Mouse (Mus musculus): ENCODE measurements around the gene Sdk2. TPM values are rescaled to one million over a fixed set of nuclear protein-coding genes. Genes with fewer than 3 reads are reported as not detected.

Gene Sdk2
- polyA plus RNA-seq, 1 experiment from 2014 or later: 0.66 TPM

GRCm38 (mm10) chr11:113985826-113986416 is 80.9 kb downstream of the Sdk2 start:
- no peak for TF ChIP-seq CTCF (IDR thresholded peaks at IDR 0.05; ENCODE audit: low read depth)
- Histone ChIP-seq H3K27ac (ENCODE audit: low read depth, low read length) (no peak overlapping the region), H3K36me3 (ENCODE audit: control insufficient read depth, insufficient read depth) (no peaks in the 10 kb centered on the region), H3K9me3 (ENCODE audit: control insufficient read depth) (no peaks in the 10 kb centered on the region), H3K4me3 (ENCODE audit: low read depth, low read length) (no peak overlapping the region), H3K27me3 (replicated peaks; ENCODE audit: control insufficient read depth, insufficient read depth, low read length) (no peaks in the 10 kb centered on the region), H3K4me1 (replicated peaks; ENCODE audit: control insufficient read depth, insufficient read depth, low read length) (no peaks in the 10 kb centered on the region), H3K9ac (ENCODE audit: low read depth, low read length) (no peak overlapping the region), H3K4me2 (replicated peaks; ENCODE audit: low read depth) (no peak overlapping the region)
- WGBS: 37% methylated on average over 5 of the region's 5 CpGs
- ATAC-seq: no peak

GRCm38 (mm10) chr11:113981732-113982503 is 84.9 kb downstream of the Sdk2 start:
- no peaks in the 10 kb centered on the region for H3K36me3 ChIP-seq (ENCODE audit: control insufficient read depth, insufficient read depth)
- H3K4me2 ChIP-seq (replicated peaks; ENCODE audit: low read depth): no peak overlapping the region
- H3K27ac ChIP-seq (ENCODE audit: low read depth, low read length): no peak overlapping the region
- no peak for TF ChIP-seq CTCF (IDR thresholded peaks at IDR 0.05; ENCODE audit: low read depth)
- ATAC-seq: no peak
- no peak overlapping the region for H3K4me3 ChIP-seq (ENCODE audit: low read depth, low read length)
- WGBS: 42% methylated on average over 7 of the region's 7 CpGs
- H3K4me1 ChIP-seq (replicated peaks; ENCODE audit: control insufficient read depth, insufficient read depth, low read length): no peaks in the 10 kb centered on the region
- H3K9ac ChIP-seq (ENCODE audit: low read depth, low read length): no peak overlapping the region
- no peaks in the 10 kb centered on the region for H3K27me3 ChIP-seq (replicated peaks; ENCODE audit: control insufficient read depth, insufficient read depth, low read length)
- H3K9me3 ChIP-seq (ENCODE audit: control insufficient read depth): no peaks in the 10 kb centered on the region

- H3K4me1 ChIP-seq (replicated peaks; ENCODE audit: control insufficient read depth, insufficient read depth, low read length): no peaks in the 10 kb centered on the region
- TF ChIP-seq CTCF (IDR thresholded peaks at IDR 0.05; ENCODE audit: low read depth): no peak
- H3K9me3 ChIP-seq (ENCODE audit: control insufficient read depth): no peaks in the 10 kb centered on the region
- no peaks in the 10 kb centered on the region for H3K36me3 ChIP-seq (ENCODE audit: control insufficient read depth, insufficient read depth)
- 76% methylated on average over 6 of the region's 6 CpGs for WGBS
- no peak overlapping the region for H3K4me3 ChIP-seq (ENCODE audit: low read depth, low read length)
- H3K27ac ChIP-seq (ENCODE audit: low read depth, low read length): no peak overlapping the region
- ATAC-seq: no peak
- no peak overlapping the region for H3K9ac ChIP-seq (ENCODE audit: low read depth, low read length)
- no peaks in the 10 kb centered on the region for H3K27me3 ChIP-seq (replicated peaks; ENCODE audit: control insufficient read depth, insufficient read depth, low read length)
- no peak overlapping the region for H3K4me2 ChIP-seq (replicated peaks; ENCODE audit: low read depth)
Observed at GRCm38 (mm10) chr11:113981088-113981487, 85.8 kb downstream of the Sdk2 start.

GRCm38 (mm10) chr11:113978318-113978717 is 88.5 kb downstream of the Sdk2 start:
- no peak for ATAC-seq
- 98% methylated on average over 12 of the region's 12 CpGs for WGBS

GRCm38 (mm10) chr11:113975667-113975970 is 91.2 kb downstream of the Sdk2 start:
- Histone ChIP-seq H3K27ac (ENCODE audit: low read depth, low read length) (no peak overlapping the region), H3K9ac (ENCODE audit: low read depth, low read length) (no peak overlapping the region), H3K4me3 (ENCODE audit: low read depth, low read length) (no peak overlapping the region), H3K36me3 (ENCODE audit: control insufficient read depth, insufficient read depth) (no peaks in the 10 kb centered on the region), H3K27me3 (replicated peaks; ENCODE audit: control insufficient read depth, insufficient read depth, low read length) (no peaks in the 10 kb centered on the region), H3K9me3 (ENCODE audit: control insufficient read depth) (no peaks in the 10 kb centered on the region), H3K4me2 (replicated peaks; ENCODE audit: low read depth) (no peak overlapping the region), H3K4me1 (replicated peaks; ENCODE audit: control insufficient read depth, insufficient read depth, low read length) (no peaks in the 10 kb centered on the region)
- TF ChIP-seq CTCF (IDR thresholded peaks at IDR 0.05; ENCODE audit: low read depth): no peak
- 82% methylated on average over 3 of the region's 3 CpGs for WGBS
- ATAC-seq: no peak

More at GRCm38 (mm10) chr11:113978318-113978717, 88.5 kb downstream of the Sdk2 start:
- Histone ChIP-seq H3K4me3 (ENCODE audit: low read depth, low read length) (no peak overlapping the region), H3K4me1 (replicated peaks; ENCODE audit: control insufficient read depth, insufficient read depth, low read length) (no peaks in the 10 kb centered on the region), H3K27ac (ENCODE audit: low read depth, low read length) (no peak overlapping the region), H3K9me3 (ENCODE audit: control insufficient read depth) (no peaks in the 10 kb centered on the region), H3K4me2 (replicated peaks; ENCODE audit: low read depth) (no peak overlapping the region), H3K9ac (ENCODE audit: low read depth, low read length) (no peak overlapping the region), H3K27me3 (replicated peaks; ENCODE audit: control insufficient read depth, insufficient read depth, low read length) (no peaks in the 10 kb centered on the region), H3K36me3 (ENCODE audit: control insufficient read depth, insufficient read depth) (no peaks in the 10 kb centered on the region)
- TF ChIP-seq CTCF (IDR thresholded peaks at IDR 0.05; ENCODE audit: low read depth): no peak

- H3K4me1 ChIP-seq (replicated peaks; ENCODE audit: control insufficient read depth, insufficient read depth, low read length): no peaks in the 10 kb centered on the region
- H3K27ac ChIP-seq (ENCODE audit: low read depth, low read length): no peak overlapping the region
- no peak for TF ChIP-seq CTCF (IDR thresholded peaks at IDR 0.05; ENCODE audit: low read depth)
- no peak for ATAC-seq
- H3K9ac ChIP-seq (ENCODE audit: low read depth, low read length): no peak overlapping the region
- WGBS: 54% methylated on average over 16 of the region's 16 CpGs
- H3K4me2 ChIP-seq (replicated peaks; ENCODE audit: low read depth): no peak overlapping the region
- no peaks in the 10 kb centered on the region for H3K36me3 ChIP-seq (ENCODE audit: control insufficient read depth, insufficient read depth)
- no peaks in the 10 kb centered on the region for H3K27me3 ChIP-seq (replicated peaks; ENCODE audit: control insufficient read depth, insufficient read depth, low read length)
- H3K4me3 ChIP-seq (ENCODE audit: low read depth, low read length): no peak overlapping the region
- no peaks in the 10 kb centered on the region for H3K9me3 ChIP-seq (ENCODE audit: control insufficient read depth)
Observed at GRCm38 (mm10) chr11:113974876-113975666, 91.8 kb downstream of the Sdk2 start.
